Mouse (Mus musculus) common myeloid progenitor, adult 5-6 weeks (primary cell): ENCODE data around the gene Il1rapl1. TPM values are rescaled to one million over a fixed set of nuclear protein-coding genes. Genes with fewer than 3 reads are reported as not detected.

ENCODE experiments used
- ATAC-seq: replicated peaks from 2 replicates; pipeline ENCODE4 v1.8.0; 2016; ENCODE audit warnings: low read depth, mild to moderate bottlenecking, moderate TSS enrichment, inconsistent platforms; ENCODE audit not compliant: poor library complexity, severe bottlenecking
- total RNA-seq: library from RNA; stranded (forward); fragments of 200-1000, 187-1606 nt; gene quantifications from 2 replicates; pipeline ENCODE4 v1.2.3, GENCODE M21; 2017

Gene Il1rapl1
- total RNA-seq, 1 experiment from 2014 or later: not detected

GRCm38 (mm10) chrX:87663856-87664255, 451.6 kb downstream of the Il1rapl1 start:
- ATAC-seq: no peak

DNA sequence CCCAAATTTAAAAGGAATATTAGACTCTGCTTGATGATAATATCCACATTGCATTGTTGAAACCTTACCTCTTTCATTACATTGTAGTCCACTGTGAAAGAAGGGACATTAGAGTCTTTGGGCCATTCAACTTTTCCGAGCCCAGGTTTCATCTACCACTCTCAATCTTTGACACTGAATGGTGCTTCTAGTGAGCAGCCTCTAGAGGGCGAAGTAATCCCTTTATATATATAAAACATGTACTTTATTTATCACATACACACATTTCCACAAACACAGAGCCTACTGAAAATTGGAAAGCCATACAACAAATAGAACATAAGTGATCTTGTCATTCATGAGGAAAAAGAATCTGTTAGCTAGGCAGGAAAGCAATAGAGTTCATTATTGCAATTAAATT, 459.8 kb downstream of the Il1rapl1 start:
- ATAC-seq: no peak

DNA sequence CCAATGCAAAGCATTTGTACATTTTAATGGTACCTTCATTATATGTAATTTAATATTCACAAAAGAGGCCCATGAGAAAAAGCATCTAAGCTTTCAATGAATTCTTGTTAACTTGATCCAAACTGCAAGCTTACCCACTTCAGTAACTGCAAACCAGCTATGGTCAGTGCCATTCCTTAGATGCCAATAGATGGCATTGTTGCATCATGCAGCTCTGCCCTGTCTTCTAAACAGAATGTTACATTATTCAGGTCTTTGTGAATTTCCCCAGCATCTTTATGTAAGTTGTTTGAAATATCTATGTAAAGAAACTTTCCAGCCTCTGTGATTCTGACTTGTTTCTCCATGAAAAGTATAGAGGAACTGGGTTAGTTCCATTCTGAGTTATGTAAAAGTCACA, 514.5 kb downstream of the Il1rapl1 start:
- ATAC-seq: no peak

DNA sequence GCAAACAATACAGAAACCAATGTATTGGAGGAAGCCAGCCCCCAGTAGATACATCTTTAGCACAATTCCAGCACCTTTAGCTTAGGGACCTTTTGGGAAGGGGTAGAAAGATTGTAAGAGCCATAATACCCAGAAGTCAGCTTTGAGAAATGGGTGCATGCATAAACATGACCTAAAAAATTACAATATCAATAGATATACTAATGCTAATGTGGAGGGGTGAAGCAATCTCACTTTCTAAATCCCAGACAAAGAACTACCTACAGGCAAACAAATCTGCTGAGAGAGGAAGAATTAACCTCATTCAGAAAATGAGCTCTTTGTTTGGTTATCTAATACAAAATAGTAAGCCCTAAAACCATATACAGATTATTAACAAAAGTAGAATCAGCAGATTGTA, 607.4 kb downstream of the Il1rapl1 start:
- no peak for ATAC-seq

DNA sequence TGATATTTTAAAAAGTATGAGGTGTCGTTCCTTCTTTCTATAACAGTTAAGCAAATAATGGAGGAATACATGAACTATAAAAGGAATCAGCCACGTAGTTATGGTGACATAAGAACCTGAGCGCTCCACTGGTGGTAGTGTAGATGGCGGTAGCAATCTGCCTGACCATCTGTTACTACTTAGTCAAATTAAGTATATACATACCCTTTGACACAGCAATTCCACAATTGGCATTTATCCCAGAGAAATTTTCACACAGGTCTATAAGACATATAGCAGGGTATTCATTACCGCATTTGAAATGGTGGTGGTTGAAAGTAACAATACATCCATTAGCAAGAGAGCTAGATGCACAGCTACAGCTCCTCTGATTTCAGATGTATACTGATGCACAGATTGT, 612.8 kb downstream of the Il1rapl1 start:
- no peak for ATAC-seq

GRCm38 (mm10) chrX:87483416-87483815, 632.0 kb downstream of the Il1rapl1 start:
- ATAC-seq: no peak

DNA sequence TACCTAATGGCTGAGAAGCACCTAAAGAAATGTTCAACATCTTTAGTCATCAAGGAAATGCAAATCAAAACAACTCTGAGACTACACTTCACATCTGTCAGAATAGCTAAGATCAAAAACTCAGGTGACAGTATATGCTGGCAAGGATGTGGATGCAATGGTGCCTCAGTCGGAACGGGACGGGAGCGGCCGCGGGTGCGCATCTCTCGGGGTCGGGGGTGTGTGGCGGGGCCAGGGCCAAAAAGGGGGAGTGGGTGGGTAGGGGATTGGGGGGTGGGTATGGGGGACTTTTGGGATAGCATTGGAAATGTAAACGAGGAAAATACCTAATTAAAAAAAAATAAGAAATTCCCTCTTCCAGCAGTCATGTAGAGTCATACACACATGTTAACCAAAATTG, 877.3 kb downstream of the Il1rapl1 start:
- ATAC-seq: peak; percentile 74; the same call in 1 of the 2 replicates

DNA sequence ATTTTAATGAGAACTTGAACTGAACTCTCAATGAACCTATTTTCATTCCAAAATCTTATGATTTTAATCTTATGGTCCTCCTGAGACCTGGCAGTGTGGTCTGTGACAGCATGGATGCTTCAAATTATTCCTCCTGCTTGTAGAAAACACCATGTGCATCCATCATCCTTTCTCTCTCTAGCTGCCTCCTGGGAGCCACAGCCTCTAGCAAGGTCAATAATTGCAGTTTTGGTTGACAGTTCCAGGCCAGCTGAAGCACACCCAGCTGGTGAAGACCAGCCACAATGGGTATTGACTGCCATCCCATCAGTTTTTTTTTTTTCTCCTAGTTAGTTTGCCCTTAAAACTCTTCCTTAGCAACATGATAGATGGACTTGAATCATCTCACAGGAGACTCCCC, 890.2 kb downstream of the Il1rapl1 start:
- no peak for ATAC-seq

GRCm38 (mm10) chrX:87002296-87002695, 1113.1 kb downstream of the Il1rapl1 start:
- no peak for ATAC-seq

GRCm38 (mm10) chrX:86955126-86955525, 1160.3 kb downstream of the Il1rapl1 start:
- ATAC-seq: no peak

DNA sequence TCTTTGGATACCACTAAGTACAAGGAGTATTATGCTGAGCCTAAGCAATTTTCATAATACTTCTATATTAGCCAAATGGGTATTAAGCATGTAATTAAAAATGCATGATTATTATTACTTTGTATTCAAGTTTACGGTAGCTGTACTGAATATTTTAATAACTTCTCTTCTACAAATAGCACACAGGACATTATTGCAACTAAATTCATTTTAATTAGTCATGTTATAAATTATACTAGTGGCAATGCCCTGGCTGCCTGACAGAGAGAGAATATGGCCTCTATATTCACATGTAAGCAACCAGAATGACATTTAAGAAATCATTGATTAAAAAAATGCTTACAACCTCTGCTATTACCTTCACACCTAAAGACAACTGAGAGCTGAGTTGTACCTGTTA, 1160.8 kb downstream of the Il1rapl1 start:
- no peak for ATAC-seq

DNA sequence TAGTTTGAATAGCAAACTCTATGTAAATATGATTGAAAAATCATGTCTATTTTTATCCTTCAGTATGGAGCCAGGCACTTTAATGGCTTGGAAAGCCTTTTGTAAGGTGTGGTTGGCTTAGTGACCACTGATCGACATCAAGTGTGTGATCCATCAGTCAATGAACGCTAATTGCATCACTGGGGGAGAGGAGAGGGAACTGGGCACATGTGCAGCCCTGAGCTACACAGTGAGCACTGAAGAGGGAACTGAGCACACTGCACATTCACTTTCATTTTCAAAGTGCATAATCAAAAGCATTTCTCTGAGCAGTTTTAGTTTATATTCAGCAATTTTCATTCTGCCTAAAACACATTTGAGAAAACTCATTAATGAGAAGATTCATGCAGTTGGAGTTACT, 1164.5 kb downstream of the Il1rapl1 start:
- ATAC-seq: peak; percentile 93

GRCm38 (mm10) chrX:86949112-86949511, 1166.3 kb downstream of the Il1rapl1 start:
- peak; percentile 86 for ATAC-seq

- no peak for ATAC-seq
Observed at GRCm38 (mm10) chrX:86854835-86855234, 1260.6 kb downstream of the Il1rapl1 start.

DNA sequence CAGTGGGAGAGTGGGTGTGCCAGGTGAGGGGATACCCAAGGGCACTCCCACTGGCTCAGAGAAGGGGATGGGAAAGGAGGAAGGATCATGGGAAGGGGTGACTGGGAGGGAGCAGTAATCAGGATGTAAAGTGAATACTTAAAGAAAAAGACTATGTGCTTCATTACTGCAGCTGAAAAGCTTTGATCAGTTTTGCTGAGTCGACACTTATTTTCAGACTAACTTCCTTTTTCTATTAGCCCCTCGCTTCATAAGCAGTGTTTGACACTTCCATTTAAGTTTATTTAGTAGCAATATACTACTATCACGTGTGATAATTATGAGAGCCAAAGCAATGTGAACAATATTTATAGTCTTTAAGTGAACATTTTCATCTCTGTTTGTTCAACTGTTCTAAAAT, 1307.2 kb downstream of the Il1rapl1 start:
- ATAC-seq: no peak

DNA sequence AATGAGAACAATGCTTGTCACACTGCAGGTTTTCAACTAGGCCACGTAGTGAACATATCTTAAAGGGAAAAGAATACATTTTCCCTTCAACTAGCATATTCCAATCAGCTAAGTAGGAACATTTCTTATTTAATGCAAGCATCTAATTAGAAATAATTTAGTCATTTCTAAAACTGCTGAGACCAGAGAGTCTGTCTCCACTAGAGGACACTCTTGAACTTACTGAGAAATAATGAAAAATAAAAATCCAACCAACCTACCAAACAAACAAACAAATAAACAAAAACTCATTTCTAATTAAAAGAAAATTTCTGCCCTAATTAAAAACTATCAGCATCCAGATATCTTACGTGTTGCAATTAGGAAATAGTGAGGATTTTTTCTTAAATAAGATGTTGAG, 1312.7 kb downstream of the Il1rapl1 start:
- no peak for ATAC-seq

DNA sequence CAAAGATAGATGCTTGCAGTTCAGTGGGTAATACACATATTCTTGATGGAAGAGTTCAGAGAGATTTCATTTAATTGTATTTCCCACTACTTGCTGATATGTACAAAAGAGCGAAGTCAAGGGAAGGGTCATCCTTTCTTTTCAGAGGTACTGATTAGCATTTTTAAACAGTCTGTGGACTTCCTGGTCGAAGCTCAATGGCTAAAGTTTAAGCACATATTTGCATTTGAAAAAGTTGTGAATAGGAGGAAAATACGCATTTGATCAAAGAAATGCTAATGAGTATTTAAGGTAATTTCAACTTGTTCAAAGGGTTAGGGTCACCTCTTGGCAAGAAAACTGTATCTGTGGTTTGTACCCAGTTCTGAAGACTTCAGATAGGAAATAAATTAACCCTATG, 1386.6 kb downstream of the Il1rapl1 start:
- no peak for ATAC-seq
